Mouse (Mus musculus) midbrain, embryonic 12.5 days (tissue): Measurements from ENCODE around the gene Gm13276. TPM values are rescaled to one million over a fixed set of nuclear protein-coding genes. Genes with fewer than 3 reads are reported as not detected.
"Not testable (repeated sequence)": the region's sequence is repeated elsewhere in the genome, so short reads cannot be mapped to it uniquely, and the experiment has no call there.

ENCODE experiments used
- ATAC-seq: fragments of 200-750 bp; cut with Nextera tagmentation; 2 replicates; pipeline ENCODE4 v1.8.0; 2017; ENCODE audit warnings: low read depth, moderate TSS enrichment, moderate library complexity; ENCODE audit not compliant: low FRiP score
- H3K27ac ChIP-seq: fragments of 300-500 bp; sonication (generic); replicated peaks from 2 replicates; pipeline ENCODE4 v1.5.1; 2016; ENCODE audit warnings: mild to moderate bottlenecking
- H3K27me3 ChIP-seq: fragments of 300-500 bp; sonication (generic); 2 replicates; pipeline ENCODE4 v1.6.1; 2016; ENCODE audit warnings: mild to moderate bottlenecking
- H3K36me3 ChIP-seq: fragments of 300-500 bp; sonication (generic); 2 replicates; pipeline ENCODE4 v1.6.1; 2016
- H3K4me1 ChIP-seq: fragments of 300-500 bp; sonication (generic); 2 replicates; pipeline ENCODE4 v1.6.1; 2016
- H3K4me2 ChIP-seq: fragments of 300-500 bp; sonication (generic); replicated peaks from 2 replicates; pipeline ENCODE4 v1.6.1; 2016; ENCODE audit warnings: mild to moderate bottlenecking, moderate library complexity
- H3K4me3 ChIP-seq: fragments of 300-500 bp; sonication (generic); 2 replicates; pipeline ENCODE4 v1.5.1; 2016; ENCODE audit warnings: mild to moderate bottlenecking
- H3K9ac ChIP-seq: fragments of 300-500 bp; sonication (generic); replicated peaks from 2 replicates; pipeline ENCODE4 v1.6.1; 2016; ENCODE audit warnings: mild to moderate bottlenecking, moderate library complexity
- H3K9me3 ChIP-seq: fragments of 300-500 bp; sonication (generic); 2 replicates; pipeline ENCODE4 v1.6.1; 2016; ENCODE audit warnings: mild to moderate bottlenecking
- WGBS: fragments of 180-500 bp; shearing (Covaris S2); methylation state at CpG from one replicate; pipeline ENCODE4 v1.1.7; 2016; 5-methylcytosine and 5-hydroxymethylcytosine counted together
- polyA plus RNA-seq: library from polyadenylated mRNA; unstranded; fragments of >200 nt; fragmentation: Nextera tagmentation; extraction: Ambion mirVana; gene quantifications from 2 replicates; pipeline ENCODE4 v1.2.1, GENCODE M21; 2016

The Gm13276 gene
- polyA plus RNA-seq, 1 experiment from 2014 or later = not detected

- H3K4me3 ChIP-seq, H3K27ac ChIP-seq, H3K4me1 ChIP-seq, H3K9ac ChIP-seq, H3K4me2 ChIP-seq, H3K9me3 ChIP-seq, H3K27me3 ChIP-seq, H3K36me3 ChIP-seq, ATAC-seq: not testable (repeated sequence)
- no CpG with 5 or more reads among the region's 28 CpGs for WGBS
Measured at GRCm38 (mm10) chr4:88791250-88791649, 5.7 kb downstream of the Gm13276 start, which contains the start of gene Gm13278. TSS of gene Gm13278 (plus strand) at chr4:88791550.

GRCm38 (mm10) chr4:88793936-88794675 is 8.6 kb downstream of the Gm13276 start, which contains the start of gene Gm13275:
TSS of gene Gm13275 (plus strand) at chr4:88794487.
- H3K9me3 ChIP-seq, H3K27ac ChIP-seq, H3K4me3 ChIP-seq, H3K4me2 ChIP-seq, H3K9ac ChIP-seq, H3K27me3 ChIP-seq, H3K36me3 ChIP-seq, ATAC-seq, H3K4me1 ChIP-seq: not testable (repeated sequence)
- WGBS = under 1% methylated on average over 14 of the region's 52 CpGs

GRCm38 (mm10) chr4:88797097-88797496 is 11.6 kb downstream of the Gm13276 start, which contains the start of gene Gm13279:
TSS of gene Gm13279 (plus strand) at chr4:88797397.
- not testable (repeated sequence) for H3K4me1 ChIP-seq, H3K9me3 ChIP-seq, H3K27ac ChIP-seq, H3K36me3 ChIP-seq, H3K27me3 ChIP-seq, ATAC-seq, H3K9ac ChIP-seq, H3K4me2 ChIP-seq, H3K4me3 ChIP-seq
- no CpG with 5 or more reads among the region's 28 CpGs for WGBS

- H3K9ac ChIP-seq, H3K36me3 ChIP-seq, ATAC-seq, H3K9me3 ChIP-seq, H3K27me3 ChIP-seq, H3K4me1 ChIP-seq, H3K4me2 ChIP-seq, H3K27ac ChIP-seq, H3K4me3 ChIP-seq: not testable (repeated sequence)
- WGBS = 28% methylated on average over 6 of the region's 7 CpGs
Measured at GRCm38 (mm10) chr4:88799365-88799764, 13.9 kb downstream of the Gm13276 start, which contains the start of gene Gm13285. TSS of gene Gm13285 (plus strand) at chr4:88799665.

- not testable (repeated sequence) for H3K4me3 ChIP-seq, H3K27ac ChIP-seq, H3K4me2 ChIP-seq, H3K9ac ChIP-seq, H3K4me1 ChIP-seq, ATAC-seq, H3K27me3 ChIP-seq, H3K36me3 ChIP-seq, H3K9me3 ChIP-seq
- WGBS = no CpG with 5 or more reads among the region's 29 CpGs
Measured at GRCm38 (mm10) chr4:88802954-88803353, 17.4 kb downstream of the Gm13276 start, which contains the start of gene Gm13287. TSS of gene Gm13287 (plus strand) at chr4:88803254.

GRCm38 (mm10) chr4:88805231-88805630 is 19.7 kb downstream of the Gm13276 start, which contains the start of gene Gm13288:
TSS of gene Gm13288 (plus strand) at chr4:88805531.
- H3K27ac ChIP-seq, H3K27me3 ChIP-seq, H3K4me1 ChIP-seq, ATAC-seq, H3K9ac ChIP-seq, H3K9me3 ChIP-seq, H3K36me3 ChIP-seq: not testable (repeated sequence)
- no CpG with 5 or more reads among the region's 8 CpGs for WGBS
- peak within 1 kb of the TSS; percentile 38 for H3K4me2 ChIP-seq
- peak within 1 kb of the TSS; percentile 24; the same call in 1 of the 2 replicates for H3K4me3 ChIP-seq

- Histone ChIP-seq H3K4me2 (peak overlapping the region; percentile 38), H3K4me3 (peak overlapping the region; percentile 24; the same call in 1 of the 2 replicates), H3K27me3 (peaks cover 10% of the 10 kb centered on the region)
- not testable (repeated sequence) for H3K9me3 ChIP-seq, H3K9ac ChIP-seq, H3K36me3 ChIP-seq, ATAC-seq, H3K27ac ChIP-seq, H3K4me1 ChIP-seq
- 1% methylated on average over 13 of the region's 34 CpGs for WGBS
Measured at GRCm38 (mm10) chr4:88805761-88806160, 20.3 kb downstream of the Gm13276 start.

- Histone ChIP-seq H3K4me2 (no peak within 1 kb of the TSS), H3K27ac (no peak within 1 kb of the TSS), H3K4me1 (no peaks in the 10 kb centered on the region), H3K9me3 (no peaks in the 10 kb centered on the region), H3K9ac (no peak within 1 kb of the TSS), H3K27me3 (peaks cover 1% of the 10 kb centered on the region; the same call in 1 of the 2 replicates), H3K4me3 (no peak within 1 kb of the TSS), H3K36me3 (no peaks in the 10 kb centered on the region)
- 62% methylated on average over 3 of the region's 3 CpGs for WGBS
- ATAC-seq = no peak
Measured at GRCm38 (mm10) chr4:88815928-88816327, 30.4 kb downstream of the Gm13276 start, which contains the start of gene Ifna7. TSS of gene Ifna7 (plus strand) at chr4:88816228.

GRCm38 (mm10) chr4:88819659-88820058 is 34.1 kb downstream of the Gm13276 start, which contains the start of gene Ifna11:
TSS of gene Ifna11 (plus strand) at chr4:88819959.
- Histone ChIP-seq H3K36me3 (no peaks in the 10 kb centered on the region), H3K9ac (no peak within 1 kb of the TSS), H3K4me3 (no peak within 1 kb of the TSS), H3K27ac (no peak within 1 kb of the TSS), H3K4me2 (no peak within 1 kb of the TSS), H3K9me3 (no peaks in the 10 kb centered on the region), H3K4me1 (no peaks in the 10 kb centered on the region), H3K27me3 (no peaks in the 10 kb centered on the region)
- ATAC-seq = no peak
- WGBS = 100% methylated on average over 1 of the region's 1 CpGs

GRCm38 (mm10) chr4:88822995-88823394 is 37.5 kb downstream of the Gm13276 start:
- Histone ChIP-seq H3K27ac (no peak overlapping the region), H3K4me2 (no peak overlapping the region), H3K4me3 (no peak overlapping the region), H3K9me3 (no peaks in the 10 kb centered on the region), H3K4me1 (no peaks in the 10 kb centered on the region), H3K27me3 (no peaks in the 10 kb centered on the region), H3K36me3 (no peaks in the 10 kb centered on the region), H3K9ac (no peak overlapping the region)
- ATAC-seq = no peak
- WGBS = 23% methylated on average over 4 of the region's 4 CpGs

- H3K4me1 ChIP-seq, H3K4me3 ChIP-seq, H3K27me3 ChIP-seq, ATAC-seq, H3K27ac ChIP-seq, H3K9ac ChIP-seq, H3K4me2 ChIP-seq, H3K36me3 ChIP-seq, H3K9me3 ChIP-seq: not testable (repeated sequence)
Measured at GRCm38 (mm10) chr4:88827116-88827515, 41.6 kb downstream of the Gm13276 start, which contains the start of gene Ifna6. TSS of gene Ifna6 (plus strand) at chr4:88827416.

- H3K9me3 ChIP-seq = no peaks in the 10 kb centered on the region
- H3K4me2 ChIP-seq = no peak overlapping the region
- 25% methylated on average over 4 of the region's 4 CpGs for WGBS
- no peak for ATAC-seq
- H3K4me3 ChIP-seq = no peak overlapping the region
- H3K4me1 ChIP-seq = no peaks in the 10 kb centered on the region
- H3K36me3 ChIP-seq = no peaks in the 10 kb centered on the region
- H3K27me3 ChIP-seq = no peaks in the 10 kb centered on the region
- H3K9ac ChIP-seq = no peak overlapping the region
- H3K27ac ChIP-seq = no peak overlapping the region
Measured at GRCm38 (mm10) chr4:88830523-88830922, 45.0 kb downstream of the Gm13276 start.
